Mouse (Mus musculus): Measurements from ENCODE around the gene Chd9.

DNA sequence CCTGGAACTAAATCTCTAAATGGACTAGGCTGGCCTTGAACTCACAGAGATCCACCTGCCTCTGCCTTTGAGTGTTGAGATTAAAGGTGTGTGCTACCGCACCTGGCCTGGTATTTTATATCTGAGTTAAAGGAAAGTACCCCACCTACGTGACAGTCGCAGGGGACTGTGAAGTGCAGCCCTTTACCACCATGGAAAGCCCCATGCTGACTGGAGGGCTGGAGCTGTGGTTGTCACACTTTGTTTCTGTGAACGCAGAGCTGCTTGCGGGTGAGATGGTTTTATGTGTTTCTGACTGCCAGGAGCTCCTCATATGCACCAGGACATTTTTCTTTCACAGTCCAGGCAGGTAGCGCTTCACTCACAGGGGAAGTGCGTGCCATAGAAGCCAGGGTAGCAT is 260.3 kb downstream of the Chd9 start:
- TF ChIP-seq POLR2A (IDR thresholded peaks at IDR 0.05; ENCODE audit: borderline replicate concordance, low read depth, low read length) (no peak), CTCF (IDR thresholded peaks at IDR 0.05; ENCODE audit: low read depth, low read length) (no peak)
